8 mouse cellular contexts compared by ENCODE assay signal in the genomic region with DNA sequence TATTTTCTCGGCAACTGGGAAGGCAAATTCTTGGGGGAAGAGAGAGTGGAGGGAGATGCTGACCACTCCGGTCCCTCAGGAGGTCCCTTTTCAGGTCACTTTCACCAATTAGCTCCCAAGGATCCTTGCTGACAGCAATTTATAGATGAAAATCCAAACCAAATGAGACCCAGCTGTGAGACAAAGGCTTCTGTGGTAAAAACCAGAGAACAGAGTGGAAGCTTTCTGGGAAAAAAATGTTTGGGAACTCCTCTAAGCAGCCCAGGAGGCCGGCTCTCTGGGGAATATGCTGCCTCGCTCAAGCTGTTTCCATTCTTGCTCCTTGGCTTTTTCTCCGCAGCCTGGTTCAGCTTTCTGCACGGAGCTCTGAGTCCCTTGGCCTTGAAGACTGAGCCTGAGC.
DNase-seq lines count a peak whose midpoint lies in the region; ATAC-seq and TF ChIP-seq lines count a peak whose summit lies in the region.

No protein-coding gene starts in this region.

- TF ChIP-seq POLR2A in limb, embryonic 14.5 days (IDR thresholded peaks at IDR 0.05; ENCODE audit: borderline replicate concordance, extremely low read depth, insufficient read depth, insufficient read length), result no peak

- H3K4me3 ChIP-seq in hindbrain, embryonic 11.5 days (ENCODE audit: low read depth, low read length), result no peak overlapping the region; the same call in 1 of the 2 replicates
- H3K4me3 ChIP-seq in limb, embryonic 14.5 days (replicated peaks; ENCODE audit: low read length), result no peak overlapping the region

- H3K9me3 ChIP-seq in hindbrain, embryonic 11.5 days (ENCODE audit: control insufficient read depth, low read length), result no peaks in the 10 kb centered on the region
- no peaks in the 10 kb centered on the region for H3K9me3 ChIP-seq in limb, embryonic 14.5 days (ENCODE audit: control insufficient read depth, low read length)

- no peak overlapping the region for H3K9ac ChIP-seq in hindbrain, embryonic 11.5 days (ENCODE audit: low read depth, low read length)
- H3K9ac ChIP-seq in limb, embryonic 14.5 days (ENCODE audit: low read depth, low read length, severe bottlenecking), result no peak overlapping the region

- H3K36me3 ChIP-seq in hindbrain, embryonic 11.5 days (ENCODE audit: control insufficient read depth, insufficient read depth, low read length), result no peaks in the 10 kb centered on the region
- no peaks in the 10 kb centered on the region for H3K36me3 ChIP-seq in limb, embryonic 14.5 days (ENCODE audit: control insufficient read depth, insufficient read depth, low read length)

- ATAC-seq in hindbrain, embryonic 11.5 days (ENCODE audit: low FRiP score), result peak; percentile 69
- ATAC-seq in limb, embryonic 14.5 days (ENCODE audit: low FRiP score, low read depth), result no peak

- H3K27me3 ChIP-seq in hindbrain, embryonic 11.5 days (ENCODE audit: control insufficient read depth, insufficient read depth, low read length), result peaks cover 5% of the 10 kb centered on the region; the same call in 1 of the 2 replicates
- no peaks in the 10 kb centered on the region for H3K27me3 ChIP-seq in limb, embryonic 14.5 days (ENCODE audit: control insufficient read depth, insufficient read depth, low read length)

- peak; percentile 17 for DNase-seq in ovary, postnatal 14 days (ENCODE audit: low spot score)
- no peak for DNase-seq in ovary, adult 18-20 months (ENCODE audit: low spot score)
- peak; percentile 57 for DNase-seq in forelimb bud, embryonic 11.5 days (ENCODE audit: low read depth, low spot score)
- peak; percentile 57 for DNase-seq in hindbrain, embryonic 11.5 days (ENCODE audit: low spot score)
- DNase-seq in limb, embryonic 14.5 days (ENCODE audit: low spot score), result peak; percentile 79
- DNase-seq in testis, postnatal 14 days (ENCODE audit: low spot score), result peak; percentile 54
- DNase-seq in spleen, postnatal 14 days (ENCODE audit: low spot score in 2 of 2), result no peak
- DNase-seq in thymus, postnatal 0 days (ENCODE audit: low spot score), result no peak

- H3K4me1 ChIP-seq in hindbrain, embryonic 11.5 days (replicated peaks; ENCODE audit: control insufficient read depth, insufficient read depth, low read length), result no peaks in the 10 kb centered on the region
- H3K4me1 ChIP-seq in limb, embryonic 14.5 days (ENCODE audit: control insufficient read depth, insufficient read depth, low read length), result peaks cover 10% of the 10 kb centered on the region

- H3K4me2 ChIP-seq in hindbrain, embryonic 11.5 days (replicated peaks; ENCODE audit: low read depth, low read length), result peak overlapping the region; percentile 20
- peak overlapping the region; percentile 26 for H3K4me2 ChIP-seq in limb, embryonic 14.5 days (replicated peaks; ENCODE audit: low read depth, low read length, severe bottlenecking)

- no peak overlapping the region for H3K27ac ChIP-seq in hindbrain, embryonic 11.5 days (ENCODE audit: low read depth, low read length)
- 0 out of 2 replicates have a peak overlapping the region, but pooled peaks have one; percentile 33 for H3K27ac ChIP-seq in limb, embryonic 14.5 days (replicated peaks; ENCODE audit: low read depth, low read length)

- WGBS in hindbrain, embryonic 11.5 days, result 1% methylated on average over 6 of the region's 6 CpGs
- 2% methylated on average over 6 of the region's 6 CpGs for WGBS in limb, embryonic 14.5 days

Comparison
In these comparisons a context has a peak if more than half of its experiments do, and no peak if none do; other contexts are left out.
1. DNase-seq: peak in ovary, postnatal 14 days (single experiment), forelimb bud, embryonic 11.5 days (single experiment), hindbrain, embryonic 11.5 days (single experiment), limb, embryonic 14.5 days (single experiment) and testis, postnatal 14 days (single experiment); none in ovary, adult 18-20 months (single experiment), spleen, postnatal 14 days (0 of 2) and thymus, postnatal 0 days (single experiment).